Mouse (Mus musculus): Measurements from ENCODE around the gene Cutc. TPM values are rescaled to one million over a fixed set of nuclear protein-coding genes. Genes with fewer than 3 reads are reported as not detected.

The Cutc gene
- polyA plus RNA-seq, 3 experiments from 2014 or later, result 12.8 to 17.2 (median 13.6) TPM

- peak; percentile 73 for ATAC-seq
These were observed 535 bp downstream of the Cutc start for GRCm38 (mm10) chr19:43753226-43753835.

GRCm38 (mm10) chr19:43754237-43754636, 1.4 kb downstream of the Cutc start:
- no peak for ATAC-seq

- ATAC-seq, result no peak
These were observed 2.1 kb downstream of the Cutc start for GRCm38 (mm10) chr19:43754872-43755271.

GRCm38 (mm10) chr19:43760504-43760903, 7.7 kb downstream of the Cutc start:
- peak; percentile 63 for ATAC-seq

GRCm38 (mm10) chr19:43761543-43762256, 8.9 kb downstream of the Cutc start:
- no peak for ATAC-seq

- ATAC-seq, result no peak
These were observed 9.6 kb downstream of the Cutc start for GRCm38 (mm10) chr19:43762410-43762809.

- ATAC-seq, result no peak
These were observed 13.7 kb downstream of the Cutc start for GRCm38 (mm10) chr19:43766451-43766850.

GRCm38 (mm10) chr19:43767549-43768322, 14.9 kb downstream of the Cutc start:
- ATAC-seq, result no peak

- ATAC-seq, result no peak
These were observed 16.7 kb downstream of the Cutc start for GRCm38 (mm10) chr19:43769366-43769960.

- no peak for ATAC-seq
These were observed 17.8 kb downstream of the Cutc start for GRCm38 (mm10) chr19:43770584-43770983.

- peak; percentile 64 for ATAC-seq
These were observed 18.7 kb downstream of the Cutc start for GRCm38 (mm10) chr19:43771499-43771969.

GRCm38 (mm10) chr19:43772311-43772710, 19.5 kb downstream of the Cutc start:
- no peak for ATAC-seq

- ATAC-seq, result no peak
These were observed 22.6 kb downstream of the Cutc start for GRCm38 (mm10) chr19:43775433-43775832.

GRCm38 (mm10) chr19:43776561-43776960, 23.8 kb downstream of the Cutc start:
- no peak for ATAC-seq

- no peak for ATAC-seq
These were observed 24.5 kb downstream of the Cutc start for GRCm38 (mm10) chr19:43777308-43777707.

- no peak for ATAC-seq
These were observed 27.6 kb downstream of the Cutc start for GRCm38 (mm10) chr19:43780391-43780790.

GRCm38 (mm10) chr19:43781980-43782379, 29.2 kb downstream of the Cutc start, which contains the start of gene Abcc2:
Gene Abcc2 (plus strand): TSS chr19:43782192.
- ATAC-seq, result no peak

GRCm38 (mm10) chr19:43784761-43785160, 32.0 kb downstream of the Cutc start:
- no peak for ATAC-seq

- no peak for ATAC-seq
These were observed 33.6 kb downstream of the Cutc start for GRCm38 (mm10) chr19:43786249-43787026.

- ATAC-seq, result no peak
These were observed 37.0 kb downstream of the Cutc start for GRCm38 (mm10) chr19:43789817-43790216.

- ATAC-seq, result no peak
These were observed 39.7 kb downstream of the Cutc start for GRCm38 (mm10) chr19:43792537-43792936.

GRCm38 (mm10) chr19:43793951-43794350, 41.2 kb downstream of the Cutc start:
- no peak for ATAC-seq
